Mouse (Mus musculus): ENCODE measurements around the gene Esyt3. TPM values are rescaled to one million over a fixed set of nuclear protein-coding genes. Genes with fewer than 3 reads are reported as not detected.

Esyt3 gene
- total RNA-seq (2015) (not detected in 2 replicates), total RNA-seq (2017) (not detected in 2 replicates)

DNA sequence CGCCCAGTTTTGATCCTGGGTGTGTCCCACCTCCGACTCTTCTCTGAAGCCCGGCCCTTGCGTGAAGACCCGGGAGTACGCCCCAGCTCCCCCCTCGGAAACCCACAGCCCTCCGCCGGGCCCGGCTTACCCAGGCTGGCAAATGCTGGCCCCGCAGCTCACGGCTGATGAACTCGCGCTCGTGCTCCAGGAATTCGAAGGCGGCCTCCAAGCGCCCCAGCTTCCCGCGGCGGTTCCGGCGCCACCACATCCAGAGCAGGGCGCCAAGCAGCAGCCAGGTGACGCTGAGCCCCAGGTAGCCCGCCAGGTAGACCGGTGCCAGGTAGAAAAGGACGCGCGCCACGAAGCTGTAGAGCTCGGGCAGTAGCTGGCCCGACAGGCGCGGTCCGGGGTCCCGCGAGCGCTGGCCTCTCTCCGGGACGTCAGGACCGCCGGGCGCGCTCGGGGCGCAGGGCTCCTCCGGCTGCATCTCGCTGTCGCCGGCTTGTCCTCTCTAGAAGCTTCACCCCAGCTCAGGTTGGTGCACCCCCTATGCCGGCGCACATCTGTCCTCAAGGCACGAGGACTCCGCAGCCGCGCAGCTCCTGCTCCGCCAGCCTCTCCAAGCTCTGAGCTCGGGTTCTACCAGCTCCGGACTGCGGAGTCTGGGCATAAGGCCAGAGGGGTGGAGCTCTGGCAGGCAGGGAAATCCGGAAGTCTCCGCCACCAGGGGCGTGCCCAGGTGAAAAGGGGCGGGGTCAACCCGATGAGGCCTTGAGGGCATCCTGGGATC, at the start of gene Esyt3:
TSS of gene Esyt3 (minus strand) at position 637 of the 772 bp plus-strand sequence.
- ATAC-seq (ENCODE audit: poor library complexity, severe bottlenecking), result peak; percentile 50; the same call in 1 of the 2 replicates

DNA sequence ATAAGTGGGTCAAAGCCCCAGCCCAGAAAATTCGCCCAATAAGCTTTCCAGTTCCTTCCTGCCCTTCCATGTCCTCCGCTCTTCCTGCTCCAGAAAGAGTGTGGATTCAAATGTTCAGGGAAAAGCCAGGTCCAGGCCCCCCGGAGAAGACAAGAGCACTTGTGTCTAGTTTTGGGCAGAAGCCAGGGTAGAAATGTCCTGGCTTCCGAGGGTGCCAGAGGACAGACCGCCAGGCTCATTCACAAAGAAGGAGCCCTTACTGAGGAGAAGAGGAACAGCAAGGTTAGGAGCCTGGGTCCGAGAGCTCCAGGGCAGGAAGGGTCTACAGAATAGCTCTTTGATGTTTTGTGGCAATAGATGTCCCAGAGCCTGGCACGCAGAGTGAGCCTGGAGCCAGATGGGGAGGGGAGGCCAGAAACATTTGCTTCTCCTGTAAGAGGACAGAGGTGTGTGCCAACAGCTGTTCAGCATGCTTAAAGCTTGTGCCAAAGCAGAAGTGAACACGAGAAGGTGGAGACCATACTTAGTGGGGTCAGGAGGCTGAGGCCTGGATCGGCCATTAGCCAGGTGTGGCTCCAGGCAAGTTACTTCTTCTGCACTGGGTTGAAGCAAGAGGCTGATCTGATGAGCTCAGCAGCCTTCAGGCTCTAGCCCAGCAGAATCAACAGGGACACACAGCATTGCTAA, 43.1 kb upstream of the Esyt3 start:
- ATAC-seq (ENCODE audit: poor library complexity, severe bottlenecking), result no peak

GRCm38 (mm10) chr9:99400781-99401180, 42.4 kb upstream of the Esyt3 start:
- ATAC-seq (ENCODE audit: poor library complexity, severe bottlenecking), result no peak

DNA sequence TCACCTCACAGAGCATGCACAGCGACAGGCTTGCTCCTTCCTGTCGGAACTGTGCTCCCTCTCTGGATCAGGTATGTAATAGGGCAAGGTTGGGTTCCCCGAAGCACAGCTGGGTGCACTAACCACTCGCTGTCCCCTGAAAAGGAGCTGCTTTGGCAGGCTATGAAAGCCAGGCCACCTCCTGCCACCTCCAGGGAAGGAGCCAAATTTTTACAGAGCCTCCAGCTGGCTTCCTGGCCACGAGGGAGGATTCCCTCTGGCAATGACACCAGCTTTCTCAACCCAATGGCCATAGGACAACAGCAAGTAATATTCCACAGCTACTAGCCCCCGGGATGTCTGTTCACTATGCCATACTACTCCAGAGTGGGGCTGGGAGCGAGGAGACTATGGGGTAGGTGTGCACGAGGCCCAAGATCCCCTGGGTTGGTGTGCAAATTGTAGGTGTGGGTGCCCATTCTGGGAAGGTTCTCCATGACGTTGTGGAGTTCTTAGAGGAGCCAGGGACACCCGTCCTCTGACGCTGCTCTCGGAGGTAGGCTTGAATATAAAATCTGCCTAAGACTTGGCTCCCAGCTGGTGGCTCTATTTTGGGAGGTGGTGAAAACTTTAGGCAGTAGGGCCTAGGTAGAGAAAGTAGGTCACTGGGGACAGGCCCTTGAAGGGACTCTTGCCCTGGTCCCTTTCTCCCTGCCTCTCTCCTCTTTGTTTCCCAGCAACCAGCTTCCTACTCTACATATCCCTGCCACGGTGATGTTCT, 38.9 kb upstream of the Esyt3 start:
- no peak for ATAC-seq (ENCODE audit: poor library complexity, severe bottlenecking)

- no peak for ATAC-seq (ENCODE audit: poor library complexity, severe bottlenecking)
These were observed 36.0 kb upstream of the Esyt3 start for GRCm38 (mm10) chr9:99394366-99394765.

GRCm38 (mm10) chr9:99393146-99393545, 34.8 kb upstream of the Esyt3 start:
- no peak for ATAC-seq (ENCODE audit: poor library complexity, severe bottlenecking)

DNA sequence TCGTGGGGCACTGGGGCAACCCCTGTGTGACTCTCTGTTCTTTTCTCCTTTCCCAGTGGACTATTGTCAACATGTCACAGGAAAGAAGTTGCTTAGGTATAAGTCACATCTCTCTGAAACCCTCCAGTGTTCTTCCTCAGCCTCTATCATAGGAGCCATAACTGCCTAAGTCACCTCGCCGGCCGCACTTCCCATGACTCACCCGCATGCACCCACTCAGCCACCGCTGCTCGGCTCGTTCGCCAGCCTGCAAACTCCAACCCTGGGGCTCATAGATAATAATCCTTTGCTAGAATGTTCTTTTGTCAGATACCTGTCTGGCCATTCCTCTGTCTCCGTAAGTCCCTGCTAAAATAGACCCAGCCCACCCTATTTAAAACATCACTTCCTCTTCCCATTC, 33.2 kb upstream of the Esyt3 start:
- ATAC-seq (ENCODE audit: poor library complexity, severe bottlenecking), result no peak

GRCm38 (mm10) chr9:99390716-99391115, 32.4 kb upstream of the Esyt3 start:
- ATAC-seq (ENCODE audit: poor library complexity, severe bottlenecking), result no peak

DNA sequence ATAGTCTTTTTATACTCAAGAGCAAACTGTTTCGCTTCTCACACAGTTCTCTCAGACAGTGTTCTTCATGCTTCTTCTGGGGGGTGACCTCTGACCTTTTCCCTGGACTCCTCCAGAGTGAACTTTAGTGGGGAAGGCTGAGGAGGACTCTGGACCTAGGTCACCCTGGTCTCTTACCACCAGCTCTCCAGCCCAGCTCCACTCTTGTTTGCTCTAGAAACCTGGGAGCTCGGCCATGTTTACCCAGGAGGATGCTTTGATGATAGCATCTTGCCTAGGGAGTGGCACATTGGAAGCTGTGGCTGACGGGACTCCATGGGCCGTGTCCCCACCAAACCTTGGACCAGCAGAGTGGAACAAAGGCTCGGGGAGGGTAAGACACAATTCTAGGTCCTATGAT, 31.8 kb upstream of the Esyt3 start:
- ATAC-seq (ENCODE audit: poor library complexity, severe bottlenecking), result no peak

DNA sequence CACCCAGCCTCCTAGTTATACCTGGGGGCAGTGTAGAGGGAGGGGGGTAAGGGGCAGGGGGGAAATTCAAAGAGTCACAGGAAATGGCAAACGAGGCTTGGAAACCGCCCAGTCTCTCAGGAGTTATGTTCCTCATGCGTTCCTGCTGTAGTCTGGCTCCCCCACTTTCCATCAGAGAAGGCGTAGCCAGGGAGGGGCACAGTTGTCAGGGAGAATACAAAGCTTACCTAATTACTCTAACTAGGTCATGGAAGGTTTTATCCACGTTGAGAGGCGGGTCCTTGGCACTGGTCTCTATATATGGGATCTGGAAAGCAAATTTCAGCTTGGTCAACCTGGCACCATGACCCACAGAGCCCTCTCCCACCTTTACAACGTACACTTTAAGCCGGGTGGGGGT, 31.1 kb upstream of the Esyt3 start:
- ATAC-seq (ENCODE audit: poor library complexity, severe bottlenecking), result no peak

- ATAC-seq (ENCODE audit: poor library complexity, severe bottlenecking), result no peak
These were observed 30.5 kb upstream of the Esyt3 start for GRCm38 (mm10) chr9:99388856-99389255.

DNA sequence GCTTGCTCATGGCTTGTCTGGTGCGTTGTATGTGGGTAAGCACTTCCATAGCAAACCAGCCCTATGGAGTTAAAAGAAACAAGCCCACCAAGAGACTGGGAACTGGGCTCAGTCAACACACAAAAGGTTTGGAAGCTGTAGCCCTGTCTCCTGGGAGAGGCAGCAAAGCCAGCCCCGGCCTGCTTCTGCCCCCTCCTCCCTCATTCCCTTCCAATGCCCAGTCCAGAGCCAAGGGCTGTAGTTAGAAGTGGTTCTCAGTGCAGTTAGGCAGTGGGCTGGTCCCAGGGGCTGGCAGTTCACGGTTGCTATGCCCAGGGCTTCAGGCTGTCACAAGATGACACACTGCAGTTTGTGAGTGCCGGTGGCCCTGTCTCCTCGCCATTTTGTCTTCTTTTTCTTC, 29.7 kb upstream of the Esyt3 start:
- no peak for ATAC-seq (ENCODE audit: poor library complexity, severe bottlenecking)

DNA sequence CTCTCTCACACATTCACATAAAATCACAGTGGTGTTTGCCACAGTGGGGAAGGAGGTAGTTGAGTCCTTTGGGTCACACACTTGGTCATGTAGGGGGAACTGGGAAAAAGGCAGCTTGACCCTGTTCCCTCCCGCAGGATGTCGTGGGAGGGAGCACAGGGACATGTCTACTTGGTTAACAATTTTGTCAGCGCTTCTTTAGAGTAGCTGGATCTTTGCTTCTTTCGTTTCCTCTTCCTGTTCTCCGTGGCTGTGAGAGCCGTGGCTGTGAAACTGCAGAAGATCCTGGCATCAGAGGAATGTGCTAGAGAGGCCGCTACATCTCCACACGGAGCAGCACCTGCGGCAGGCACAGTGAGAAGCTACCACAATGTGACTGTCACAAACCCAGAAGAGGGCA, 24.2 kb upstream of the Esyt3 start:
- ATAC-seq (ENCODE audit: poor library complexity, severe bottlenecking), result peak; percentile 77

GRCm38 (mm10) chr9:99379194-99379593, 20.8 kb upstream of the Esyt3 start:
- ATAC-seq (ENCODE audit: poor library complexity, severe bottlenecking), result no peak

DNA sequence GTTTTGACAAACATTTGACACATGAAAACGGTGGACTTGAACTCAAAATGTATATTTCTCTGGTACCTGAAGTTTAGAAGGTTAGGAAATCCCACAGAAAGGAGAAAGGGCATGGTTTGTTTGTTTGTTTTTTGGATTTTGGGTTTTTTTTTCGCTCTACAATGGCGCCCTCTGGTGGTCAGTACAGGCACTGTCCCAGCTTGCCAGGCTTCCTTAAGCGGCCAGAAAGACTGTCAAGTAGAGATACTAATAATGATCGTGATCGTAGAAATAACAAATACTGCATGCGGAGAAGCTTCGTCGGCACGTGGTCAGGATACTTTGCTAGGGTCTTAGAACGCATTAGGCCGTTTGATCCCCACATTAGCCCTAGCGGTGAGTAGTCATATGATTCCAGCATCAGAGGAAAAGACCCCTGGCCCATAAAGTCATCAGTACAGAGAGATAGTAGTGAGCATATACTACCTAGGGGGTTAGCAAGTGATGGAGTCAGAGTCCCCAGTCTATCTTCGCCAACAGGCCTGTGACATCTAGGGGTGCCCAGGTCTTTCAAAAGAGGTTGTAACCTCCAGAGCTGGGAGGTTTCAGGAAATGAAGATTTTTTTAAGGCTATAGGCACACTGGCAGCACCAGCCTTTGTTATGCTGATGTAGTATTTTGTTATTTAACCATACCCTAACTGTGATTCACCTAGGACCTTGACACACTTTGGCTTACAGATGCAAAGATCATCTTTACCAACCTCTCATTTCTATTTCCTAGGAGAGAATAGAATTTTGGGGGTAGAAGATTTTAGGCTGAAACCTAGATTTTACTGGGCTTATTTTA, 18.4 kb upstream of the Esyt3 start:
- ATAC-seq (ENCODE audit: poor library complexity, severe bottlenecking), result peak; percentile 70

GRCm38 (mm10) chr9:99368431-99368830, 10.1 kb upstream of the Esyt3 start:
- no peak for ATAC-seq (ENCODE audit: poor library complexity, severe bottlenecking)

DNA sequence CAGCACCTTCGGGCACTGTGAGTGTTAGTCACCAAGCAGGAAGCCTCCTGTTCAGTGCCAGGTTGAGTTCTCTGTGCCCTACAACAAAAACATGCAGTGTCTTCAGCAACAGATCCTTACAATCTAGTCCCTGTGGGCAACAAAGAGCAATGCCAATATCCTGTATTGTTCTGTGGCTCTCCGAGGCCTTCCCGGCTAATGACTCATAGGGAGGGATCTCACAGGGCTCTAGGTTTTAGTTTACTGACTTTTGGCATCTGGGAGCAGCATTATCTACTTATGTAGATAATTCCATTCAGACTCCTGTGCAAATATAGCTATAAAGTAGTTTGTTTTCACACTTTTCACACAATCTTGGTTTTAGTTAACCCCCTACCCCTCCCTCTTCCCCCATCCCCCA, 7.5 kb upstream of the Esyt3 start:
- ATAC-seq (ENCODE audit: poor library complexity, severe bottlenecking), result no peak

DNA sequence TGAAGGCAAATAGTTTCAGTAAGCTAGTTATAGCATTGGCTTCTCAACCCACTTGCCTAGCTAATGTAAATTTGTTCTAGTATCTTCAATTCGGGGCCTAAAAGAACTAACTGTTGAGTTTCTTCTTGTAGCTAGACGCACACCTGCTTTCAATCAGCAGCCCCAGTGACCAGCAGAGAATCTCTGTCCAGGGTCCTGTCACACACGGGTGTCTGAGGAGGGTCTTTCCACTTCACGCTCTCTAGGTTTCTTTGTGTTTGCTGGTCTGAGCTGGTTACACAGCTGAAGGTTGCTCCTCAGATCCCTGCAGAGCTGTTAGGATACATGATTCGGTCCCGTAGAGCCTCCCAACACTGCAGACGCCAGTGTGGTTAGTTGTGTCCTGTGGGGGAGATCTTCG, 4.7 kb upstream of the Esyt3 start:
- no peak for ATAC-seq (ENCODE audit: poor library complexity, severe bottlenecking)

GRCm38 (mm10) chr9:99361946-99362345, 3.6 kb upstream of the Esyt3 start:
- ATAC-seq (ENCODE audit: poor library complexity, severe bottlenecking), result no peak

DNA sequence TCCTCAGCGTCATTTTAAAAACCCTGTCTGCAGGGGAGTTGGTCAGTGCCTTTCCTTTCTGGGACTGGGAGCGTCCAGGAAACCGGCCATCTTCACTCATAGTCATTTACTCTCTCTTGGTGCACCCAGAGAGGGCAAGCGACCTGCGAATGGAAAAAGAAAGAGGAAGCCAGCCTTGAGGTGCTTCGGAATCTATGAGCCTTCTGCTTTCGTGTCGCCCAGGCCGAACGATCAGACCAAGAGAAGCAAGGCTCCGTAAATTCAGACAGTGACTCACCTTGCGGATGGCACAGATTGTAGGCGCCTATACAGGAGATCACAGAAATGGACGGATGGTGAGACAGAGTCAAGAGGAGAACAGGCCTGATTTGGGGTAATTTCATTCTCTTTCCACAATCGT, 655 bp upstream of the Esyt3 start:
- ATAC-seq (ENCODE audit: poor library complexity, severe bottlenecking), result peak; percentile 45; the same call in 1 of the 2 replicates

DNA sequence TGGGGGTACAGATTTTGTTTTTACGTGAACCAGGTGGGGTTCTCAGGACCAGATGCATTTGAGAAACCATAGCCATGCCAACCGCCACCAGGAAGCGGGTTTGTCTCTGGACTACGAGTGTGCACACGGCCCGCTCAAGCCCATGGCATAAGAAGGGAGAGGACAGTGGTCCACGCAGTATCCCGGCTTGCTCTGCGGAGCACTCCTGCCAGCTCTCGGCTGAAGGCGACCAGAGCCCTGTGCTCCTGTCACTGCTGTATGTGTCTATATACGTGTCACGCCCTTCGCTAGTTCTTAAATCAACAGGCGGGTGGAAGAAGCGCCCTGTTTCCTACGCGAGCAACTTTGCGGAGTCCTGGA, 816 bp downstream of the Esyt3 start:
- no peak for ATAC-seq (ENCODE audit: poor library complexity, severe bottlenecking)
